Mouse (Mus musculus) heart, adult 18-20 months (tissue): ENCODE results near the gene Pcyox1. TPM values are rescaled to one million over a fixed set of nuclear protein-coding genes. Genes with fewer than 3 reads are reported as not detected.

ENCODE experiments used
- DNase-seq, 2 experiments: peaks; one replicate each; pipeline ENCODE4 v3.0.0; 2021 to 2022; ENCODE audit warnings: mixed read lengths in 1 of 2
- long read RNA-seq, 2 experiments: library from polyadenylated mRNA; stranded (forward); transcript quantifications; one replicate each; pipeline ENCODE4 v2.0.0; 2021
- total RNA-seq, 2 experiments: library from RNA; stranded (reverse); gene quantifications; 2 replicates each; pipeline ENCODE4 v1.2.3; 2021

Pcyox1 gene
- 10 to 100 TPM; 81.9 to 86.8 TPM for total RNA-seq
- long read RNA-seq, experiment 1, full-length matches to known transcripts: 54 of 74 reads
- long read RNA-seq, experiment 1, partial matches to known transcripts: 8 of 74 reads
- long read RNA-seq, experiment 1, other reads (novel, unspliced or antisense): 12 of 74 reads
- long read RNA-seq, experiment 2, full-length matches to known transcripts: 17 of 31 reads
- long read RNA-seq, experiment 2, partial matches to known transcripts: 1 of 31 reads
- long read RNA-seq, experiment 2, other reads (novel, unspliced or antisense): 13 of 31 reads

DNA sequence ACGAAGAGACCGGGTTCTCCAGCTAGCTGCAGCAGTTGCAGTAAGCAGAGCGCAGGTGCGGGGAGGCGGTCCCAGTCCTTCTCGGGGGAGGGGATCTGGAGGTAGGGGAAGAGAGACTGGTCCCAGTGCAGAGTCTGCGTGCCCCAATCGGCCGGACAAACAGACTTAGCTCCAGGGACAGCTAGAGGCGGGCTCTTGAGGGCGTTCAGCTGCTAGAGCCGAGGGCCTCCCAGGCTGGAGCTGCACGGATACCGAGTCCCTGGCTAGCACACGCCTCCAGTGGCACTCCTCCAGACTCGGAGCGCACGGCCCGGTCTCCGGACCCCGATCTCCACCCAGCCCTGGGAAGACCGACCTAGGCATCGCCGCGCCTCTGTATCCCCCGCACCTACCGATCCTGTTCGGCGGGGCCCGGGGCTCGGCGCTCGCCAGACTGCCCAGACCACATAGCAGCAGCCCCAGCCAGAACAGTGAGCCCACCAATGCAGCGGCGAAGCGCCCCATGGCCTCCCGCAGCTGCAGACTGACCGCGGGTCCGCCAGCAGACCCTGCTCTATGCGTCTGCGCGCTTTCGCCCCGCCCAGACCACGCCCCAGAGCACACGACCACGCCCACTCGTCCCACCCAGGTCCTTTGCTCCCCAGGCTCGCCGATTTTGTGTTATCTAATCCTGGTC, at the start of gene Pcyox1:
TSS of gene Pcyox1 (minus strand) at position 574 of the 676 bp plus-strand sequence.
- DNase-seq: peak; percentile 91 to 94

DNA sequence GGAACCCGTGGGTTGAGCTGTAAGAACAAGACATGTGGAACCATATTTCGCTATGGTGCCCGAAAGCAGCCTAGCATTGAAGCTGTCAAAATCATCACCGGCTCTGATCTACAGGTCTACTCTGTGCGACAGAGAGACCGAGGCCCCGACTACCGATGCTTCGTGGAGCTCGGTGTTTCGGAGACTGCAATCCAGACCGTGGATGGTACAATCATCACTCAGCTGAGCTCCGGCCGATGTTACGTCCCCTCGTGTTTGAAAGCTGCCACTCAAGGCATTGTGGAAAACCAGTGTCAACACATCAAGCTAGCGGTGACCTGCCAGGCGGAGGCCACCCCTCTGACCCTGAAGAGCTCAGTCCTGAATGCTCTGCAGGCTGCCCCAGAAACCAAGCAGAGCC, 48.6 kb upstream of the Pcyox1 start:
- DNase-seq: no peak

DNA sequence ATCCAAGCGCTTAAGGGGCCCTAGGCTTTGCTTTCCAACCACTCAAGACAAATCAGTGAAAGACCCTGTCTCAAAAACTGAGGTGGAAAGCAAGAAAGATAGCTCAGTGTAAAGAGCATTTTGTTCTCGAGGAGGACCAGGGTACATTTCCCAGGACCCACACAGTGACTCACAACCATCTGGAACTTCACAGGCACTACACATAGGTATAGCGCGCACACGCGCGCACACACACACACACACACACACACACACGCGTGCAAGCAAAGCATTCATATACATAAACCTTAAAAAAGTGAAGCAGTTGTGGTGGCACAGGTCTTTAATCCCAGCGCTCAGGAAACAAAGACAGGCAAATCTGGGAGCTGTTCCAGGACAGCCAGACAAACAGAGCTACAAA, 44.6 kb upstream of the Pcyox1 start:
- no peak for DNase-seq

DNA sequence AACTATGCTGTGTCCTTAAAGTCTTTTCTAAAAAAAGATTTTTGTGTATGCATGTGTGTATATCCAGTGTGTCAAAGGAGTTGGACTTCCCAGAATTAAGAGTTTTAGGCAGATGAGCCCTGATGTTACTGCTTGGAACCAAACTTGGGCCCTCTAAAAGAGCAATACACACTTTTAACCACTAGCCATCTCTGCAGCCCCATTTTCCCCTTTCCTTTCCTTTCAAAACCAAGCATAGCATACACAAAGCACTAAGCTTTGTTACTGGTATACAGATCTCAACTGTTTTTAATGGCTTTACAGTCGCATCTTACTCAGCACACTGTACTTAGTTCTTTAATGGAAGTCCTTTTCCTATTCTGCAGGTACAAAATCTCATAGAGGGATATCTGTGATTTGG, 42.6 kb upstream of the Pcyox1 start:
- DNase-seq: no peak

DNA sequence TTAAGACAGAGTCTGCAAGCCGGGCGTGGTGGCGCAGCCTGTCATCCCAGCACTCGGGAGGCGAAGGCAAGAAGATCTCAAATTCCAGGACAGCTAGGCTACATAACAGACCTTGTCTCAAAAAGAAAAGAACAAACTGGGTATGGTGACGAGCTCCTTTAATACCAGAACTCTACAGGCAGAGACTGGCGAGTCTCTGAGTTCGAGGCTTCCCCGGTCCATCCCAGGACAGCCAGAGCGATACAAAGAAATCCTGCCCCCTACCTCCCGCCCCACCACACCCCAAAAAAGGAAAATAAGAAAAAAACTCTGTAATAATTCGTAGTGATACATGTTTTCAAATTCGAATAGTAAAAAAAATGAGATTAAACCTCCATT, 42.2 kb upstream of the Pcyox1 start:
- DNase-seq: no peak

DNA sequence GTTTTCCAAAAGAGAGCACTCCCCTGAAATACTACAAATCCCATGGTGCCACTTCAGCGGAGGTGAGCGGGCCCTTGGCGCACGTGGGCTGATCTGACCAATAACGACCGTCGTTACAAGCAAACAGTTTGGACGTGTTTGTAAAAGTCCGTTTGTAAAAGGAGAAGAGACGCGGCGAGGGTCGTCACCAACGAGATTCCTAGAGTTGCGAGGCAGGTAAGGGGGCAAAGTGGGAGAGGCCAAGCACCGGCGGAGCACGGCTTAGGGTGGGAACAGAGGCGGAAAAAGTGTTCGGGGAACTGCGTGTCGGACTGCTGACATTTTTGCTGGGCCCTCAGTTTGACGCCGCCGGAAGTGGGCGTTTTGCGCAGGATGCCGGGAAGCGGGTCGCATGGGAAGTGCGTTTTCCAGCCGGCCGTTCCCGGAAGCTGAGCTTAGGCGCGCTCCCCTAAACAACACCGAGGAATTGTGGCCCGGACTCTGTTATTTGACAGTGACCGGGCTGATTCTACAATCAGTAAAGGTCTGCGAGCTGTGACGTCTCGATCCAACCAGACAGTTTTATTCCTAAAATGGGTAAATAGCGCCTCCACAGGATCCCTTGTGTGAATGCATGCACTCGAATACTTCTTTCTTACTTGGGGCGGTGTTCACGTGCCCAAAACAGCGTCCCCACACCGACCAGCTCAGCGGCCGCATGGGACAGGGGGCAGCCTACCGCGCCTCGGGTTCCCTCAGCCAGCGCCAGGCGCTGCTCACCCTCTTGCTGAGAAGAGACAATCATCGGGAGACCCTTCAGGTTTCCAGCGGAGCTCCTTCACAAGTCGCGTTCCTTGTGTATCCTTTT, 41.5 kb upstream of the Pcyox1 start, which contains the start of gene C87436:
TSS of gene C87436 (plus strand) at position 103 of the 847 bp plus-strand sequence.
- peak; percentile 96 to 98 for DNase-seq

DNA sequence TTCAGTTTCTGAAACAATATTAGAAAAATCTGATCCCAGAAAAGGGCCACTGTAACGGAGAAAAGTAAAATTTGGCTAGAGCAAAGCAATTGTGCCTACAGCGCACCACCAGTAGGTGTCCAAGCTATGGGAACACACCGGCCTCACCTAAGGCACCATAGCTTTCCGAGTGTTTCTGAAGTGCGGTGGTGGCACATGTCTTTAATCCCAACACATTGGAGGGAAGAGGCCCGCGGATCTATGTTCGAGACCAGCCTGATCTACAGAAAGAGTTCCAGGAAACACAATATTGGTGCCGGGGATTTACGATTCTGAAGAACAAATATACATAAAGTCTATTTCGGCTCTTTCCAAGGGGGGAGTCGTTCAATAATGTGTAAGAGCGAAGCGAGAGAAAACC, 40.8 kb upstream of the Pcyox1 start:
- DNase-seq: peak in 1 of 2 experiments; percentile 52

DNA sequence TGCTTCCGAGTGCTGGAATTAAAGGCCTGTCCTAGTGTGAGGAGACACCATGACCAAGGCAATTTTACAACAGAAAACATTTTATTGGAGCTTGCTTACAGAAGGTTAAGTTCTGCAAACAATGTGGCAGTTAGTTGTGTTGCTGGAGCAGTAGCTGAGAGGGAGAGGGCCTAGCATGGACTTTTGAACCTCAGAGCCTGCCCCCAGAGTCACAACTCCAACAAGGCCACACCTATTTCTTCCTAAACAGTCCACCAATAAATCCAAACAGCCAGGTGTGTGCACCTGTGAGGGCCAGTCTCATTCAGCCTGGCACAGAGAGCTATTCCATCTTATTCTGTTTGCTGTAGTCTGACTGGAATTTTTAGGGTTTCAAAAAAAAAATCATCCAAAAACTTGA, 36.7 kb upstream of the Pcyox1 start:
- no peak for DNase-seq

DNA sequence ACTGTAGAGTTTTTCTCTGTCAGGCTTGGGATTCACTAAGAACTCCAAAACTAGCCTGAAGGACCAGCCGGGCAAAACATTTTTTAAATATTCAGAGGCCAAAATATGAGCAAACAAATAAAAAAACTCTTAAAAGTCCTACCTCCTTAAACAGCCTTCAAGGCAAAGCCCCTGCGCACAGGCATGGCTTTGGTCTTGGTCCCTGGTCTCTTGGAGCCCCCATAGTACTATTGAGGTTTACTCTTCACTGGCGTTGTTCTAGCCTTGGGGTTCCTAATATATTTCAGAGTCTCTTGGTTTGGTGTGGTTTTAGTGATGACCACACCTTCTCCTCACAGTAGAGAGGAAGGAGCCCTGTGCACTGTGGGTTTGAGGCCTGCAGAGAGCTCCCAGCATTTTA, 34.6 kb upstream of the Pcyox1 start:
- no peak for DNase-seq

DNA sequence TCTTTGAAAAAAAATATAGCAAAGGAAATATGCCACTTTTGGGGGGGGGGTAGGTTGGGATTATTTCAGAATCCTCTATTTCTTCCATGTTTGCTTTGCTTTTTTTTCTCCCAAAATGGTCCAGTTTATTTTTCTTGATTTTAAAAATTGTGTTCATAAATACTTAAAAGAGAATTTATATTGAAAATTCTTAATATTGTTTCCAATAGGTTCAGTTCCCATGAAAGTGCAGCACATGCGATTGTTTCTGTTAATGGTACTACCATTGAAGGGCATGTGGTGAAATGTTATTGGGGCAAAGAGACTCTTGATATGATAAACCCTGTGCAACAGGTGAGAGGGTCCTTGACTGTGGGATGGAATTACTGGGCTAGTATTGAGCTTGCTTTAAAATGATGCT, 29.4 kb upstream of the Pcyox1 start, which contains the start of gene Gm44790:
TSS of gene Gm44790 (plus strand) at position 301 of the 400 bp plus-strand sequence.
- no peak for DNase-seq

DNA sequence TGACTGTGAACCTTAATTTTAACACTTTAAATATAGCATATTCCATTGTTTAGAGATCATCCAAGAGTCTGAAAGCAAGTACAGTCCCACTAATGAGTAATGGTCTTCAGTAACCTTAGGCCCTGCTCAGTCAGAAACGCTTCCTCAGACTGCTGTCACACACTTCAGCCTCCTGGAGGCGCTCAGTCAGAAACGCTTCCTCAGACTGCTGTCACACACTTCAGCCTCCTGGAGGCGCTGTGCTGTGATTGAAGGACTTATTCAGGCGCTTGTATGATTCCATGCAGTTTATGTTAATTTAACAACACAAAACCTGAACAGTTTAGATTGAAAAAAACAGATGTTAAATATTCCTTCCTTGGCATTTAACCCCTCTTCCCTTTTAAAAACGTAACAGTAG, 23.5 kb upstream of the Pcyox1 start:
- no peak for DNase-seq

DNA sequence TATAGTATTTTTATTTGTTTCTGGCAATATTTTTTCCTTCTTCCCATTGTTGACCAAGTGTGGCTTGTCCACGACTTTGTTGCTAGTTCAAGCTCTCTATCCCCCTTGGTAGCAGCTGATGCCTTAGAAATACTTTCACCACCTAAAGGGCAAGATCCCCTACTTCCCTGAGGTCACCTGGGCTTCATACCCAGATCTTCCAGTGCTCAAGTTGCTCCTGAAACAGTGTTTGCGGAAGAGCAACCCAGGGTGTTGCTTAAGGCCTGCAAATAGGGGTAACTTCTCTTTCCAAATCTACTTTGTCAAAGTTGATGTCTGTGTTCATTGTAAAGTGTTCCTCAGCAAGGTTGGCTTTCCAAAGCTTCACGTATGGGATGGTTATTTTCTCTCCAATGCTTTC, 22.3 kb upstream of the Pcyox1 start:
- DNase-seq: no peak

DNA sequence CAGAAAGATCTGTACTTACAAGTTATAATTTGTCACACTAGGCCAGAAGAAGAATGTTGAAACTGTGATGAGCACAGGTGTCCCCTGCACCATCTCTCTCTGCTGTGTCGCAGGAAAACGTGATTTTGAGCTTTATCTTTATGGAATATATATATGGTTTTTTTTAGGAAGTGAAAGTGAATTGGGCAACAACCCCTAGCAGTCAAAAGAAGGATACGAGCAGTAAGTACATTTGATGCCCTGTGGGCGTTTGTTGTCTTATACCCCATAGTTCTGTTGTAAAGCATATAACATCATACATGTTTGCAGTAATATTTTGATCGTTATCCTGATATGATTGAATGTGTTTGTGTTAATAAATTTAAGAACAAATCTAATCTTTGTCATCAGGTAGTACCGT, 21.8 kb upstream of the Pcyox1 start:
- no peak for DNase-seq

DNA sequence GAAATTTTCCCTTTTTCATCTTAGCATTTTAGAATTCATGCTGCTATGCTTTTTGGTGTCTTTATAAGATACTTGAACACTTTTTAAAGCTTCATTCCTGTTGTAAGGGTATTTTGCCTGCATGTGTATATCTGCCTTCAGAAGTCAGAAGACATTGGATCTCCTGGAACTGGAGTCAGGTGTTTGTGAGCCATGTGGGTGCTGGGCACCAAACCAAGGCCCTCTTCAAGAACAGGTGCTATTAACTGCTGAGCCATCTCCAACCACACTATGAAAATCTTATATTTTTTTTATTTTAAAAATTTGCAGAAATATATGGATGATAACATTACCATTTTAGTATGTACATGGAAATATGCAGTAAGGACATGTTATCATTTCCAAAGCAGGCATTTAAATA, 9.4 kb upstream of the Pcyox1 start:
- no peak for DNase-seq

DNA sequence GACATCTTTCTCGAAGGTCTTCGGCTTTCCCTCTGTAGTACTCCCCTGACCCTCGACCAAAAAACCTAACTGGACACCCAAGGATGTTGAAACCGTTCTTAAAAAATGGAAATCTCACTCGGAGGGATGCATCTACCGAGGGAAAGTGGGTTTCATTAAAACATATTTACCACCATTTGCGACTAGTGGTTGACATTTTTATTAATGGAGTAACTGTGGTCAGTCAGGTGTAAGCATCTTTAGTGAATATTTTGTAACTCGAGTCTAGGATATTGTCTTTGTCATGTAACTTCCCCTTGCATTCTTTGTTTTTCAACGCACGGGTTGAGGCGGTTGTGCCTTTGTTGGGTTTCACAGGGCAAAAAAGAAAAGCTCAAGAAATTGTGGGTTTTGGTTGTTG, 8.0 kb upstream of the Pcyox1 start:
- DNase-seq: no peak

DNA sequence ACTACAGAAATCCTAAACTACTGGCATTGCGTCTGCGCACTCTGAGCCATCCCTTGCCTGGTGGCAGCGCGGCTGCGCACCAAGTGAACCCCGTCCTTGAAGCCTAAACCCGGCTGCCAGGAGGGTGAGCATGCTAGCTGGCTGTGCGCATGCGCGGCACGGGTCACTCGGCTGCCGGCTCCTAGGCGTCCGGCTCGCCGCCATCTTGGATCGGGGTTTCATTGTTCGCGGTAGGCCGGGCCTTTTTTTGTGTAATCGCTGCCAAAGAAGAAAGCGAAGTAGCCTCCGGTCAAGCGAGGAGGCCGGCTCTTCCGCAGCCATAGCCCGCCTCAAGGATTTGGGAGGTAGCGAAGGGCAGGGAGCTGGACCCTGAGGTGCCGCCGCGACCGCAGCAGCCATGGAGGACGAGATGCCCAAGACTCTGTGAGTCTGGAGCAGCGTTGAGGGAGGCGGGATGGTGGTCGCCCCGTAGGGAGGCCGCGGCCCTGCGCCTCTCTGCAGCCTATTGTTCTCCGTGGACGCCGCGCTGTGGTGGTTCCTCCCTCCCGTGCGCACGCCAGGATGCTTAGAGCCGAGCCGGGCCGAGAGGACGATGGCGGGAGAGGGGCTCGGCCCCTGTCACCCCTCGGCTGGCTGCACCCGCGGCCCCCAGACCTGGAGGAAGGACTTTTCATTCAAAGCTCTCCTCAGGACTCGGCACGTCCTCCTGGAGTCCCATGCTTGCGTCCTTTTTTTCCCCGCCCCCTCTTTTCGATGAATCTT, 7.3 kb upstream of the Pcyox1 start, which contains the start of gene Tia1:
TSS of gene Tia1 (plus strand) at position 120 of the 762 bp plus-strand sequence.
- DNase-seq: peak; percentile 95 to 99

DNA sequence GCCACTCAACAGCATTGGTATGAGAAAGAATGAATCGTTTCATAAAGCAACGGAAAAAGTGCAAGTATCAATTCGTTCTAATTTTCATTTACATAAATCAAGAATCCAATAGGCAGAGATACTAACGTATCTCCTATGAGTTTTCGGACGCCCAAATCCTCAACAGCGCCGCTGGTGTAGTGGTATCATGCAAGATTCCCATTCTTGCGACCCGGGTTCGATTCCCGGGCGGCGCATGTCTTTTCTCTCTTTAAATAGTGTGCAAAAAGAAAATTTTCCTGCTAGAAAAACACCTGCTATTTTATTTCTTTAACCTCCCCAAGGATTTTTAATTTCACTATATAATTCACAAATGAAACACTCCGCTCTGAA, 6.8 kb upstream of the Pcyox1 start:
- peak; percentile 85 to 97 for DNase-seq

DNA sequence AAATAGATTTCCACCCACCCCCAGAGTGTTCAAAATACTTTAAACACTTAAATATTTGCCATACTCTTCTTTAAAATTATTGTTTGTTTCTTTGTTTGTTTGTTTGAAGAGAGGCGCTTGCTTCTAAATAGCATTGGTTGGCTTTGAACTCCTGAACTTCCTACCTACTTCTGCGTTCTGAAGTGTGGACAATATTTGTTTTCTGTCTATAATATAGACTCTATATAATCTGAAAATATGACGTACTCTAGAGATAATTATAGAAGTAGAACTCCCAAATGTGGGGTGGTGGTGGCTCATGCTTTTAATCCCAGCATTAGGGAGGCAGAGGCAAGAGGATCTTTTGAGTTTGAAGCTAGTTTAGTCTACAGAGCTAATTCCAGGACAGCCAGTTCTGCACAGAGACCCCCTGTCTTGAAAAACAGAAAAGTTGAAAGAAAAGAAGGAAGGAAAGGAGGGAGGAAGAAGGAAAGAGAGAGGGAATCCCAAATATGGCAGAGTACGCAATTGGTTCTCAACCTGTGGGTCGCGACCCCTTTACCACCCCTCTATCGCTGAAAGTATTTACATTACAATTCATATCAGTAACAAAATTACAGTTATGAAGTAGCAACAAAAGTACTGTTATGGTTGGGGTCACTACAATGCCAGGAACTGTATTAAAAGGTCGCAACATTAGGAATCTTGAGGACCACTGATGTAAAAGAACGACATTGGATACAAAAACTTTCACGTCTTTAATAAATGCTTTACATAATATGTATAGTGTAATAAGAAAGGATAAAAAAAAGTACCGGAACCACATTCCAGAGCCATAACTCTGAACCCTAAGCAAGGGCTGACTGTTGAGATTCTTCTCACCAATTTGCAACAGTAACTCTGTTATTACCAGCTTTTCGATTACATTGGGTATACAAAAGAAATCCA, 6.0 kb upstream of the Pcyox1 start:
- DNase-seq: no peak

DNA sequence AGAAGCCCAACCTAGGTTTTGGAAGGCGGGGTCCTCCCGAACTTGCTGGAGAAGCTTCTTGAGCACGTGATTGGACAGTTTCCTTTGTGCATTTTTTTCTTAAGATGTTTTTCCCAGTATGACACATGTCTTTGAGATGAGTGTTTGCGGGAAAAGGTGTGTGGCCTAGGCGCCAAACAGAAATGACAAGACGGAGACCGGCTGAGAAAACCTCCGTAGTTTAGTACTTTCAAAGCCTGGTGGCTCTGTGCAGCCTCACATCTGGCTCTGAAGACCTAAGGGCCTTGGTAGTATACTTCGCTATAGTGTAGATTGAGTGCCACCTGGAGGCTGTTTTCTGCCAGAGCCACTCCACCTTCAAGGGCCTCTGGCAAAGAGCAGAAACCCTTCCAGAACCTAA, 4.0 kb upstream of the Pcyox1 start:
- peak; percentile 80 to 87 for DNase-seq

DNA sequence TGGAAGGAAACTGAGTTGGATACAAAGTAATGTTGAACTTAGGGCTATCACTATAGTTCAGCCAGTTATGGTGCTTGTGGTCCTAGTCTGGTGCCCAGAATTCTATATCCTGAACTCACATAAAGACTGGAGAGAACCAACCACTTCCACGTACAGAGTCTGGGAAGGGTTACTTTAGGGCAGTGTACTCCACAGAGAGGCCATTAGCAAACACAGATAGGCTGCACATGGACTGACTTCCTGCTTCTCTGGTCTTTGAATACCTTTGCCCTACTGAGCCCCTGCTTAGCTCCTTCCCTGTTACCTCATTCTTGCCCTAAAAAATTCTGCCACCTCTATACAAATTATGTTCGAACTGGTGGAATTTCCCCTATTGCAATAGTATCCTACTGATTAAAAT, 3.0 kb upstream of the Pcyox1 start:
- no peak for DNase-seq

DNA sequence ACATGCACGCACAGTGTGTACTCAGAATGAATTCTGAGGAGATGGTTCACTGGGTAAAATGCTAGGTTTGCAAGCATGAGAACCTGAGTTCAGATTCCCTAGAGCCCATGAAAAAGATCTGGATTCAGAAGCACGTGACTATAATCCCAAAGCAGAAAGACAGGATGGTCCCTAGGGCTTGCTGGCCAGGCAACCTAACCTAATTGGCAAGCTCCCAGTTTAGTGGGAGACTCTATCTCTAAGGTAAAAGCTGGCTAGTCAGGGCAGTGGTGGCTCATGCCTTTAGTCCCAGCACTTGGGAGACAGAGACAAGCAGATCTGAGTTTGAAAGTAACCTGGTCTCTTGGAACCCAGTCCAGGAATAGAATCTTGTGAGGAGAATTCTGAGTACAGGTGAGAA, 2.0 kb upstream of the Pcyox1 start:
- no peak for DNase-seq
